In genomic region chr5:26497641-26498430, GRCm38 (mm10) we compare ENCODE assay signal across 17 mouse cellular contexts.
DNase-seq lines count a peak whose midpoint lies in the region.
"Had no signal": no experiment of that assay in that cellular context is flagged by ENCODE, and none has a peak within 500 bp of the region (broad histone marks: within the 10 kb centered on the region; RNA-seq: fewer than 3 reads in every experiment).

No protein-coding gene starts in this region.

- H3K27ac ChIP-seq in limb, embryonic 10.5 days: no peak overlapping the region
- H3K27ac ChIP-seq: embryonic facial prominence, embryonic 15.5 days; forebrain, embryonic 10.5 days; gastrocnemius, adult 2 months; hindbrain, embryonic 12.5 days had no signal

- H3K27me3 ChIP-seq in limb, embryonic 10.5 days (ENCODE audit: low read depth, poor library complexity, severe bottlenecking): no peaks in the 10 kb centered on the region
- H3K27me3 ChIP-seq: embryonic facial prominence, embryonic 15.5 days; hindbrain, embryonic 12.5 days had no signal

- H3K36me3 ChIP-seq in limb, embryonic 10.5 days: no peaks in the 10 kb centered on the region
- H3K36me3 ChIP-seq: embryonic facial prominence, embryonic 15.5 days; forebrain, embryonic 10.5 days; hindbrain, embryonic 12.5 days had no signal

- intact Hi-C loops in left cerebral cortex, postnatal 4 days (cut with DNase I): loop anchor here (5.0 kb wide), 1 partner anchor 151 kb away; no protein-coding TSS in a partner anchor

- DNase-seq in left cerebral cortex, postnatal 4 days: peak; percentile 18
- no peak for DNase-seq in left cerebral cortex, adult 8-10 months (ENCODE audit: low spot score in 2 of 2)
- peak; percentile 88 for DNase-seq in cerebellum, adult 8-10 months
- DNase-seq in cerebellum, postnatal 14 days: peak; percentile 84 to 91
- no peak for DNase-seq in limb, embryonic 10.5 days (ENCODE audit: low spot score)
- no peak for DNase-seq in liver
- no peak for DNase-seq in adrenal gland, postnatal 4 days (ENCODE audit: low spot score in 2 of 2)
- DNase-seq: adrenal gland, postnatal 10 days; embryo, embryonic 11 days; gastrocnemius, adult 2 months; gastrocnemius, postnatal 25 days; heart, postnatal 10 days; heart, postnatal 4 days had no signal

- WGBS in limb, embryonic 10.5 days: 84% methylated on average over 2 of the region's 2 CpGs

- H3K9me3 ChIP-seq in limb, embryonic 10.5 days (replicated peaks): no peaks in the 10 kb centered on the region
- H3K9me3 ChIP-seq: embryonic facial prominence, embryonic 15.5 days; forebrain, embryonic 10.5 days; hindbrain, embryonic 12.5 days had no signal

- H3K4me3 ChIP-seq in limb, embryonic 10.5 days: no peak overlapping the region
- H3K4me3 ChIP-seq: embryonic facial prominence, embryonic 15.5 days; erythroblast, embryonic 14.5 days; forebrain, embryonic 10.5 days; gastrocnemius, adult 2 months; hindbrain, embryonic 12.5 days had no signal

- H3K4me1 ChIP-seq in limb, embryonic 10.5 days: no peaks in the 10 kb centered on the region
- H3K4me1 ChIP-seq: embryonic facial prominence, embryonic 15.5 days; forebrain, embryonic 10.5 days; hindbrain, embryonic 12.5 days had no signal

Comparison
In these comparisons a context has a peak if more than half of its experiments do, and no peak if none do; other contexts are left out.
1. DNase-seq: peak in left cerebral cortex, postnatal 4 days (single experiment), cerebellum, adult 8-10 months (single experiment) and cerebellum, postnatal 14 days (2 of 2); none in left cerebral cortex, adult 8-10 months (0 of 2), limb, embryonic 10.5 days (single experiment), liver (single experiment) and adrenal gland, postnatal 4 days (0 of 2).